Mouse (Mus musculus): Measurements from ENCODE around the gene Tmem242. TPM values are rescaled to one million over a fixed set of nuclear protein-coding genes. Genes with fewer than 3 reads are reported as not detected.

Tmem242 gene
- total and polyA plus RNA-seq, 2 experiments, result 12.9 to 59.8 TPM

DNA sequence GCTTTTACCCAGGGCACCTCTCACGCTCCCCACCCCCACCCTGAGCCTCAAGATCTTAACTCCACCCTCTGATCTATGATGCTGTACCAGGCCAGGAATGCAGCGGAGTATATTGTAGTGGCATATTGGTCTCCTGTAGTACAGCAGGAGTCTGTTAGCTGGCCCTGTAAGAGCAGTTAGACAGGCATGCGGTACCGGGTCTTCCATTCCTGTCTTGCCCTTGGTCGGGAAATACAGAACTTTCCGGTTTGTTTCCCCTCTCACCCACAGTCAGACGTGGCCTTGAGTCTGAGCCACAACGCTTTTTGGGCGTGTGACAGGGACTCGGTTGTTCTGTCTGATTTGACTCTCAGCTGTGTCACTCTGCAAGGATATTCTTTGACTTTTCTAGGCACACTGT, 38.8 kb downstream of the Tmem242 start:
- H3K27me3 ChIP-seq (ENCODE audit: control insufficient read depth, insufficient read depth, low read length), result no peaks in the 10 kb centered on the region
- no peak overlapping the region for H3K4me3 ChIP-seq (ENCODE audit: insufficient read depth, low read depth, low read length)
- H3K27ac ChIP-seq (replicated peaks; ENCODE audit: insufficient read depth, low read depth, low read length), result no peak overlapping the region
- H3K36me3 ChIP-seq (ENCODE audit: control insufficient read depth, insufficient read depth, low read length), result no peaks in the 10 kb centered on the region
- DNase-seq (ENCODE audit: extremely low read depth, low read depth, low spot score), result no peak
- TF ChIP-seq POLR2A (IDR thresholded peaks at IDR 0.05; ENCODE audit: extremely low read depth, insufficient read depth, low read length) (no peak), CTCF (IDR thresholded peaks at IDR 0.05; ENCODE audit: low read depth, low read length) (no peak)
- no peak overlapping the region for H3K9ac ChIP-seq (ENCODE audit: low read depth, low read length)
- WGBS, result 88% methylated on average over 10 of the region's 10 CpGs
- H3K79me2 ChIP-seq (ENCODE audit: control insufficient read depth, insufficient read depth, low read length), result no peaks in the 10 kb centered on the region
- H3K4me1 ChIP-seq (ENCODE audit: control insufficient read depth, insufficient read depth, low read length), result no peaks in the 10 kb centered on the region

DNA sequence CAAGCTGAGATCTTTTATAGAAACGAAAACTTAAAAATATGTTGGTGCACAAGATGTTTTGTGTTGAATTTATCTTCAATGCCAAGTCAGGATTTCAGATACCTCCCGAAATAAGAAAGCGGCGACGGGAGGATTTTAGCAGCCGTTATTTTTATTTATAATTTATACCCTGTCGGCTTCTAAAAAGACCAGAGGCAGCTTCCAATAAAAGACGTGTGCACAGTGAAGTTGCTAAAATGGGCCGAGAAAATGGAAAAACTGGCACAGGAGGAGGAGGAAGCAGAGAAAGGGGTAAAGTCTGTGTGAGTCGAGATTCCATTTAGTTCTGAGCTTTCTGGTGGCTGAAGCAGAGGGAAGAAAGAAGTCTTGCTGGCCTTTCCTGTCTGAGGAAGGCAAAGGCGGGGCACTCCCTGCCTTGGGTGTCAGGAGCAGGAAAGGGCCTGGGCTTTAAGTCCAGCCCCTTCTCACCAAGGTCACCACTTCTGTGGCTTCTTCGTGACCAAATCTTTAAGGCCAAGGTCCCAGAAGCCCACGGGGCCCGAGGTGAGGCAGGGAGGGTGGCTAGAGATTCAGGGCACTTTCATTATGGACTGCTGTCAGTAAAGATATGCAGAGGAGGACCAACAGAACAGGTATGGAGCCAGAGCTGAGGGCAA, 39.5 kb downstream of the Tmem242 start:
- WGBS, result 78% methylated on average over 14 of the region's 14 CpGs
- DNase-seq (ENCODE audit: extremely low read depth, low read depth, low spot score), result no peak
- Histone ChIP-seq H3K9ac (ENCODE audit: low read depth, low read length) (no peak overlapping the region), H3K36me3 (ENCODE audit: control insufficient read depth, insufficient read depth, low read length) (no peaks in the 10 kb centered on the region), H3K27me3 (ENCODE audit: control insufficient read depth, insufficient read depth, low read length) (no peaks in the 10 kb centered on the region), H3K79me2 (ENCODE audit: control insufficient read depth, insufficient read depth, low read length) (no peaks in the 10 kb centered on the region), H3K4me3 (ENCODE audit: insufficient read depth, low read depth, low read length) (no peak overlapping the region), H3K4me1 (ENCODE audit: control insufficient read depth, insufficient read depth, low read length) (no peaks in the 10 kb centered on the region), H3K27ac (replicated peaks; ENCODE audit: insufficient read depth, low read depth, low read length) (no peak overlapping the region)
- no peak for TF ChIP-seq CTCF (IDR thresholded peaks at IDR 0.05; ENCODE audit: low read depth, low read length)
- TF ChIP-seq POLR2A (IDR thresholded peaks at IDR 0.05; ENCODE audit: extremely low read depth, insufficient read depth, low read length), result no peak

DNA sequence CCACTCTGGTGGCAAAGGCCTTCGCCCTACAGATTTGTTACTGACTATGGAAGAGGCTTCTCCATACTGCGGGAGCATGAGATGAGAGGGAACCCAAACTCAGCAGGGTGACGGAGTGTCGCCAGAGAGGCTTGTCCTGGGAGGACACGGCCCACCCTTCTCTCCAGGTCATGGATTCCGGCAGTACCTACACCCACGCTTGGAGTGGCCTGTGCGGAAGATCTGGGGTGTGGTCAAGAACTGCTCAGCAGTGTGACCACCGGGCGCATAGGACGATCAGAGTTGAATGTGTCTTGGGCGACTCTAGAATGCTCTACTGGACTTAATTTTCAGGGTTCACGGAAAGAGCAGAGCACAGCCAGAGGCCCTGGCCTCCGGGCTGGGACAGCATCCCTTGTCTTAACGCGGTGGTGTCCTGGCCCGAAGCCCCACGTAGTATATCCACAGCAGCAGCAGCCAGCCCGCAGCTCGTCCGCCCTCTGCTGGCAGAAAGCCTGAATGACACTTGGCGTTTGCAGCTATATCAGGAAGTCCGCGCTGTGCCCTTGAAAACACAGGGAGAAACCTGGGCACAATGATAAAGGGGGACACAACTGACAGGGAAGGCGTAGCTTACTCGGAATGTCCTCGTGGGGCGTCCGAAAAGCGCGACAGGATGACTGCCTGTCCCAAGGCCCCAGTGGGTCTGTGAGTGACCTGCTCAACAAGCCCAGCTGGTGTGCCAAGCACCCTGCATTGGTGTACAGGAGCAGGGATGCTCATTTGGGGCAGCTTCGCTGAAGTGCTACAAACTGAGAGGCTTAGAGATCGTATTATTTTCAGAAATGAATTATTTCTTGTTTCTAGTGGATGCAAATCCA, 42.7 kb downstream of the Tmem242 start:
- no peak overlapping the region for H3K4me3 ChIP-seq (ENCODE audit: insufficient read depth, low read depth, low read length)
- TF ChIP-seq POLR2A (IDR thresholded peaks at IDR 0.05; ENCODE audit: extremely low read depth, insufficient read depth, low read length), result no peak
- TF ChIP-seq CTCF (IDR thresholded peaks at IDR 0.05; ENCODE audit: low read depth, low read length), result peak; percentile 98

DNA sequence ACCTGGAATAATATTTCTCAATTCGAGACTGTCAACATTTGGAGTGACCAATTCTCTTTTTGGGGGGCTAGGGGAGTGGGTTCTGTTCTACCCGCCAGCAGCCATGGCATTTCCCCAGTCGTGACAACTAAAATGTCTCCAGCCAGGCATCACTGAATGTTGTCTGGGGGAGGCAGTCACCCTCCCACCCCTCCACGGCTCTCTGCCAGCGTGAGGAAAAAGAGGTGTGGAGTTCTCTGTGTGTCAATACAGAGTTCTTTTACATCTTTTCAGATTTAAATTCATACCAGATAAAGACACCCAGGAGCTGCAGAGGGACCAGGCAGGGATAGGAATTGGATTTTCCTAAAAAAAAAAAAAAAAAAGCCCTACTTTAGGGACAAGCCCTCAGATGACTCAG, 43.8 kb downstream of the Tmem242 start:
- TF ChIP-seq CTCF (IDR thresholded peaks at IDR 0.05; ENCODE audit: low read depth, low read length) (no peak), POLR2A (IDR thresholded peaks at IDR 0.05; ENCODE audit: extremely low read depth, insufficient read depth, low read length) (no peak)
- no peak overlapping the region for H3K27ac ChIP-seq (replicated peaks; ENCODE audit: insufficient read depth, low read depth, low read length)
- no peak for DNase-seq (ENCODE audit: extremely low read depth, low read depth, low spot score)
- H3K9ac ChIP-seq (ENCODE audit: low read depth, low read length), result no peak overlapping the region
- H3K36me3 ChIP-seq (ENCODE audit: control insufficient read depth, insufficient read depth, low read length), result no peaks in the 10 kb centered on the region
- H3K79me2 ChIP-seq (ENCODE audit: control insufficient read depth, insufficient read depth, low read length), result no peaks in the 10 kb centered on the region
- no peak overlapping the region for H3K4me3 ChIP-seq (ENCODE audit: insufficient read depth, low read depth, low read length)
- no peaks in the 10 kb centered on the region for H3K4me1 ChIP-seq (ENCODE audit: control insufficient read depth, insufficient read depth, low read length)
- no peaks in the 10 kb centered on the region for H3K27me3 ChIP-seq (ENCODE audit: control insufficient read depth, insufficient read depth, low read length)
- 87% methylated on average over 5 of the region's 5 CpGs for WGBS

More for the DNA sequence above, 42.7 kb downstream of the Tmem242 start:
- Histone ChIP-seq H3K27me3 (ENCODE audit: control insufficient read depth, insufficient read depth, low read length) (no peaks in the 10 kb centered on the region), H3K27ac (replicated peaks; ENCODE audit: insufficient read depth, low read depth, low read length) (no peak overlapping the region), H3K9ac (ENCODE audit: low read depth, low read length) (no peak overlapping the region), H3K36me3 (ENCODE audit: control insufficient read depth, insufficient read depth, low read length) (no peaks in the 10 kb centered on the region), H3K4me1 (ENCODE audit: control insufficient read depth, insufficient read depth, low read length) (no peaks in the 10 kb centered on the region), H3K79me2 (ENCODE audit: control insufficient read depth, insufficient read depth, low read length) (no peaks in the 10 kb centered on the region)
- peak; percentile 43 for DNase-seq (ENCODE audit: extremely low read depth, low read depth, low spot score)
- 32% methylated on average over 33 of the region's 33 CpGs for WGBS

DNA sequence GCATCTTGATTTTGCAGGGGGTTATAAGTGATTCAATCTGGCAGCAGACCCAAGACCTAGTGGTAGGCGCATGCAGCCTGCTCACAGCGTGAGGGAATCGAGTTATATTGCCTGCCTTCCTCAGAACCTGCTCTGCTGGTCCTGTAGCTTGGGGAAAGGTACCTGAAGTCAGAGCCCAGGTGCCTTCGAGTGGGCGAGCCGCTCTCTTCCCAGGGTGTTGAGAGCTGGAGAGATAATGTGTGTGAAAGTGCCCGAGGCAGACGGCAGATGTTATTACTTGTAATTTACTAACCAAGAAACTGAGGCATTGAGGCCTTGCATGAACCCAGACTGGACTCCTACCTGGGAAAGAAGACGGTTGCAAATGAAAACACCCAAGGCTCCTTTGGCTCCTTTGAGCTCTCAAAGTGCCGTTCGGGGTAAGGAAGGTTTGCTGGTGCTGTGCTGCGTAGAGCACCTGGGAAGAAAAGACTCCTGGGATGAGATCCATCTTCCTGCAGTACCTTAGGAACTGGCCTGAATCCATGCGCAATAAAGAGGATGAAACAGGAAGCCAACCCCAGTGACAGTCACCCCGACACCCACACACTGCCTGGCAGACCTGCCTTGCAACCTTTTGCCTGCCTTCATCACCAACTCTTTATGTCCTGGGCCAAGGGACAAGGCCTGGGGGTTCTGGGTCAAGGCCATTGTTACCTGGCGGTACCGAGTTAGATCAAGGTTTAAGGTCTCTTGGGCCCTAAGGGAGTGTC, 44.4 kb downstream of the Tmem242 start:
- TF ChIP-seq CTCF (IDR thresholded peaks at IDR 0.05; ENCODE audit: low read depth, low read length), result no peak
- no peak for TF ChIP-seq POLR2A (IDR thresholded peaks at IDR 0.05; ENCODE audit: extremely low read depth, insufficient read depth, low read length)
- WGBS, result 85% methylated on average over 16 of the region's 16 CpGs
- H3K27me3 ChIP-seq (ENCODE audit: control insufficient read depth, insufficient read depth, low read length), result no peaks in the 10 kb centered on the region

More for the DNA sequence above, 44.4 kb downstream of the Tmem242 start:
- H3K79me2 ChIP-seq (ENCODE audit: control insufficient read depth, insufficient read depth, low read length), result no peaks in the 10 kb centered on the region
- H3K36me3 ChIP-seq (ENCODE audit: control insufficient read depth, insufficient read depth, low read length), result no peaks in the 10 kb centered on the region
- H3K4me1 ChIP-seq (ENCODE audit: control insufficient read depth, insufficient read depth, low read length), result no peaks in the 10 kb centered on the region
- no peak for DNase-seq (ENCODE audit: extremely low read depth, low read depth, low spot score)
- no peak overlapping the region for H3K9ac ChIP-seq (ENCODE audit: low read depth, low read length)
- no peak overlapping the region for H3K4me3 ChIP-seq (ENCODE audit: insufficient read depth, low read depth, low read length)
- H3K27ac ChIP-seq (replicated peaks; ENCODE audit: insufficient read depth, low read depth, low read length), result no peak overlapping the region
